Mouse (Mus musculus): ENCODE results near the gene Rhbdf2.

The Rhbdf2 gene

GRCm38 (mm10) chr11:116626299-116627071, at the start of gene Rhbdf2:
Gene Rhbdf2 (minus strand): TSS chr11:116627019.
- 84% methylated on average over 10 of the region's 10 CpGs for WGBS

GRCm38 (mm10) chr11:116676175-116676976, 49.6 kb upstream of the Rhbdf2 start:
- WGBS = 90% methylated on average over 14 of the region's 14 CpGs

GRCm38 (mm10) chr11:116675429-116675828, 48.6 kb upstream of the Rhbdf2 start:
- 67% methylated on average over 6 of the region's 6 CpGs for WGBS

GRCm38 (mm10) chr11:116674616-116675379, 48.0 kb upstream of the Rhbdf2 start:
- WGBS = 50% methylated on average over 7 of the region's 7 CpGs

GRCm38 (mm10) chr11:116673410-116673809, 46.6 kb upstream of the Rhbdf2 start:
- WGBS = 79% methylated on average over 2 of the region's 2 CpGs

- WGBS = 23% methylated on average over 7 of the region's 7 CpGs
Observed at GRCm38 (mm10) chr11:116672595-116672994, 45.8 kb upstream of the Rhbdf2 start.

- 1% methylated on average over 24 of the region's 24 CpGs for WGBS
Observed at GRCm38 (mm10) chr11:116671845-116672434, 45.1 kb upstream of the Rhbdf2 start.

GRCm38 (mm10) chr11:116671112-116671844, 44.5 kb upstream of the Rhbdf2 start:
- WGBS = under 1% methylated on average over 45 of the region's 45 CpGs

GRCm38 (mm10) chr11:116670386-116670785, 43.6 kb upstream of the Rhbdf2 start:
- WGBS = 56% methylated on average over 7 of the region's 7 CpGs

- WGBS = 79% methylated on average over 13 of the region's 13 CpGs
Observed at GRCm38 (mm10) chr11:116669787-116670365, 43.1 kb upstream of the Rhbdf2 start.

- 68% methylated on average over 5 of the region's 5 CpGs for WGBS
Observed at GRCm38 (mm10) chr11:116669316-116669715, 42.5 kb upstream of the Rhbdf2 start.

GRCm38 (mm10) chr11:116668839-116669238, 42.0 kb upstream of the Rhbdf2 start:
- WGBS = 66% methylated on average over 7 of the region's 7 CpGs

GRCm38 (mm10) chr11:116668381-116668825, 41.6 kb upstream of the Rhbdf2 start:
- WGBS = 81% methylated on average over 10 of the region's 10 CpGs

- WGBS = 81% methylated on average over 8 of the region's 8 CpGs
Observed at GRCm38 (mm10) chr11:116667930-116668329, 41.1 kb upstream of the Rhbdf2 start.

GRCm38 (mm10) chr11:116667012-116667411, 40.2 kb upstream of the Rhbdf2 start:
- 82% methylated on average over 5 of the region's 5 CpGs for WGBS

GRCm38 (mm10) chr11:116666566-116666965, 39.7 kb upstream of the Rhbdf2 start:
- WGBS = 56% methylated on average over 9 of the region's 9 CpGs

GRCm38 (mm10) chr11:116665289-116665688, 38.5 kb upstream of the Rhbdf2 start:
- 89% methylated on average over 10 of the region's 10 CpGs for WGBS

- WGBS = 22% methylated on average over 8 of the region's 8 CpGs
Observed at GRCm38 (mm10) chr11:116661948-116662377, 35.1 kb upstream of the Rhbdf2 start.

- 20% methylated on average over 13 of the region's 13 CpGs for WGBS
Observed at GRCm38 (mm10) chr11:116661291-116661947, 34.6 kb upstream of the Rhbdf2 start.

GRCm38 (mm10) chr11:116660181-116660580, 33.4 kb upstream of the Rhbdf2 start:
- WGBS = 46% methylated on average over 9 of the region's 9 CpGs

Data from cerebral cortex, adult 2 months (tissue).